Mouse (Mus musculus): ENCODE results near the gene 4930404N11Rik. TPM values are rescaled to one million over a fixed set of nuclear protein-coding genes. Genes with fewer than 3 reads are reported as not detected.

The 4930404N11Rik gene
- total RNA-seq (2023), result 1 to 10 TPM; 3.8 to 4.8 TPM

DNA sequence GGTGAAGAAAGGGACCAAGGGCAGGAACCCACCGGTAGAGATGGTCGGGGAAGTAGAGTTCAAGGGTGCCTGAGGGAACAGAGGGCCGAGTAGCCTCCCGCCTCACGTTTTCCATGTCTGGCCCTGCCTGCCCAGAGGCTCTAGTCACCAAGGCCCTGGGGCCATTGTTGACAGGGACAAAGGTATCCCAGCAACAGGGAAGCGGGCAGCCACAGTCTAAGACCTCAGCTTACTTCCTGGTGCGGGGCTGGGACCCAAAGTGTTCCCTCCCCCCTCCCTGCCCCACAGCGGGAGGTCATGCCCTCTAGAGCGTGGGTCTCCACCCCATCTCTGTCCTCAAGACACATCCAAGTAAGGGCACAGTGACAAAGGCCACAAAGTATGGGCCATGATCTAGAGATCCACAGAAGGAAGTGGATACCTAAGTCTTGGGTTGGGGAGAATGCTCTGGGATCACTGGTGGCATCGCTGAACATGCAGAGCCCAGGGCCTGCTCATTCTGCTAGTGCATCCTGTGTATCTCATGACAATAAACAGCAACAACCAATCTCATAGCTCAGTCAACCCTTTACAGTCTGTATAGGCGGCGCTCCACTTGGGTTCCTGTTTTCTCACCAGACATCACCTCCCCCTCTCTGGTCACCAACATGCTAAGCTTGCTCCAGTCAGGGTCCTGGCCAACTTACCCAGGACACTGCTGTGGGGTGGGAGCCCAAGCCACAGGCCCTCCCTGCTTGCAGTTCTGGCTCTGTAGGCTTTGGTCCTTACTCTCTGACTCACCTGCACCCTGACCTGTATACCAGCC, at the start of gene 4930404N11Rik:
Gene 4930404N11Rik (minus strand): TSS at position 145 of the 805 bp plus-strand sequence.

DNA sequence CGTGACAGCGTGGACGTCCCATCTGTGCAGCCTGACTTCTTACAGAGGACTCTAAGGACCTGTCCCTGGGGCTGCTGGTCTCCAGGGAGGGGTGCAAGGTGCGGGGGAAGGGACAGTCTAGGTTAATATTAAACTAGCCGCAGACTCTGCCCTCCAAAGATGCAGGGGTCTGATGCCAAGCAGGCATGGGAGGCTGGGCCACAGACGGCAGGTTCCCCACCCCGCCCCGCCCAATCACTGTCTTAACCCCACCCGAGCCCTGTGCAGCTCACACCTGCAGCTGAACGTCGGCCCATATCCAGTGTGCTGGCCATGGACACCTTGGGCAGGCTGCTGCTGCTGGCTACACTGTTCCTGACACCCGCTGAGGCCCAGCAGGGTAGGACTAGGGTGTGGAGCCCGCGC, 27.2 kb upstream of the 4930404N11Rik start, which contains the start of gene Smim24:
Gene Smim24 (plus strand): TSS at position 271 of the 405 bp plus-strand sequence.

DNA sequence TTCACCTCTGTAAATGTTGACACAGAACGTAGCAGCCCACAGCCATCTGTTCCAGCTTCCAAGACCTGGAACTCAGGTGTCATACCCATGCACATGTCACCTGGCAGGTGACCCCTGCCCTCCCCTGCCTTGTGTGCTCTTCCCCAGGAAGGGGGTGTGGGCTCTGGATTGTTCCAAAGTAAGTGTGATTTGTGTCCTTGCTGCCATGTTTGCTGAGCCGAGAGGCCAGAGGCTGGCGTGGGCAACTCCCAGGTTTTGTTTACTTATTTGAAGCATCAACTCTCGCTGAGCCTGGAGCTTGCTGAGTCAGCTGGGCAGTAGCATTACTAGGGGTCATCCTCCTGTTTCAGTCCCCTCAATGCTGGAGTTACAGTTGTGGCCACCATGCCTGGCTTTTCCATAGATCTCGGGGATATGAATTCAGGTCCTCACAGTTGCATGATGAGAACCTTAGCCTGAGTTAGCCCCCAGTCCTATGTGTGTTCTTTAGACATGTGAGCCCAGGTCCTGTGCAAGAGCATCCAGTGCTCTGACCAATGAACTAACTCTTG, 23.0 kb upstream of the 4930404N11Rik start, which contains the start of gene Gm48552:
Gene Gm48552 (plus strand): TSS at position 501 of the 551 bp plus-strand sequence.

DNA sequence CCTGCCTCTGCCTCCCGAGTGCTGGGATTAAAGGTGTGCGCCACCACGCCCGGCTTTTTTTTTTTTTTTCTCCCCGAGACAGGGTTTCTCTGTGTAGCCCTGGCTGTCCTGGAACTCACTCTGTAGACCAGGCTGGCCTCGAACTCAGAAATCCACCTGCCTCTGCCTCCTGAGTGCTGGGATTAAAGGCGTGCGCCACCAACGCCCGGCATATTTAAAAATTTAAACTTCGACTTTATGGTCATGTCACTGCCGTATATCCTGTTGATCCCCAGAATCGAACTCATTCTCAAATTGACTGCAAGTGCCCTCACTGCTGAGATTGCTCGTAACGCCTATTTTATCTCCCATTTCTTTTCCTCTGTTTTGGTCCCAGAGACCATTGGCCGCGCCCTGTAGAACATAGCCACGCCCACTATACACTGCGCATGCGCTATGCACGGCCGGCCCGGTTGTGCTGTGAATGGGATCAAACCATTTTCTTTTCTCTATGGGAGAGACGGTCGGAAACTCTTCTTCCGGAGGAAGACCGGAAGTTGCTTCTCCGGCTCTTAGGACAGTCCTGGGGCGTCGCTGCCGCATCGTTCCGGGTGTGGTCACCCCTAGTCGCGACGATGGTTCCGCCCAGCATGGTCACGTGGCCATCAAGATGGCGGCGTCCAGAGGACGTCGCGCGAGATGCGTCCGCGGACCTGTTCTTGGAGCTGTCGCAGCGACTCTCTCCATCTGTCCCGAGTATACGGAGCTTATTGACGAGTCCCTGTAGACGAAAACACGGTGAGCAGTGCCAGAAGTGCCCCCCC, 18.4 kb upstream of the 4930404N11Rik start, which contains the start of the genes Dohh and Gm48551:
Gene Dohh (plus strand): TSS at position 627 of the 803 bp plus-strand sequence.
Gene Gm48551 (plus strand): TSS at position 665 of the 803 bp plus-strand sequence.

DNA sequence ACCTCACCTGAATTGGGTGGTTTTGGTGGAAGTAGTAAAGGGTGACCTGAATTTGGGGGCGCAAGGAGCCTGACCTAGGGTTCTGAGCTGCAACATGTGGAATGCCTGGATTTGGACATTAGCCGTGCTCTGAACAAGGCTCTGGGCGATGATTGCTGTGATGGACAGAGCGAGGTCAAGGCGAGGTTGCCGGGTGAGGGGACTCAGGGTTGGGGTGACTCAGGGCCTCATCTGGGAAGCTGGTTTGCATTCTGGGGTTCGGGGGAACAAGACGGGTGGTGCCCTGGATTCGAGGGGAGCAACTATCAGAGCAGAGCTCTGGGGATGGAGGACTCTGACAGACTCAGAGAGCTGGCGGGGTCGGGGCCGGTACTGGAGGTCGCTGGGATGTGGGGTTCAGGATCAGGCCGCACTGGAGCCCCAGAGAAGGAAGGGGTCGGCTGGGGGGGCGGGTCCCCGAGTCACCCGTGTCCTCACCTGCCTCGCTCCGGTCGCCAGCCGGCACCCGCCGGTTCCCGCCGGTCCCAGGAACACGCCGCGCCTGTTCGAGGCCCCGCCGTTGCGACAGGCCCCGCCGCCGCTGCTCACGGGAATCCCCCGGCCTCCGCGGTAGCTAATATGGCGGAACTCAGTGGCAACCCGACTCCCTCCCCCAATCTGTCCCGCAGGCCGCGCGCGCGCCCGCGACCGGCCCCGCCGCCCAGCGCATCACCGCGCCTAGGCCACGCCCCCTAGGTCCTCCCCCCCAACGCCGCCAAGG, 12.4 kb upstream of the 4930404N11Rik start, which contains the start of gene Fzr1:
Gene Fzr1 (minus strand): TSS at position 724 of the 760 bp plus-strand sequence.

DNA sequence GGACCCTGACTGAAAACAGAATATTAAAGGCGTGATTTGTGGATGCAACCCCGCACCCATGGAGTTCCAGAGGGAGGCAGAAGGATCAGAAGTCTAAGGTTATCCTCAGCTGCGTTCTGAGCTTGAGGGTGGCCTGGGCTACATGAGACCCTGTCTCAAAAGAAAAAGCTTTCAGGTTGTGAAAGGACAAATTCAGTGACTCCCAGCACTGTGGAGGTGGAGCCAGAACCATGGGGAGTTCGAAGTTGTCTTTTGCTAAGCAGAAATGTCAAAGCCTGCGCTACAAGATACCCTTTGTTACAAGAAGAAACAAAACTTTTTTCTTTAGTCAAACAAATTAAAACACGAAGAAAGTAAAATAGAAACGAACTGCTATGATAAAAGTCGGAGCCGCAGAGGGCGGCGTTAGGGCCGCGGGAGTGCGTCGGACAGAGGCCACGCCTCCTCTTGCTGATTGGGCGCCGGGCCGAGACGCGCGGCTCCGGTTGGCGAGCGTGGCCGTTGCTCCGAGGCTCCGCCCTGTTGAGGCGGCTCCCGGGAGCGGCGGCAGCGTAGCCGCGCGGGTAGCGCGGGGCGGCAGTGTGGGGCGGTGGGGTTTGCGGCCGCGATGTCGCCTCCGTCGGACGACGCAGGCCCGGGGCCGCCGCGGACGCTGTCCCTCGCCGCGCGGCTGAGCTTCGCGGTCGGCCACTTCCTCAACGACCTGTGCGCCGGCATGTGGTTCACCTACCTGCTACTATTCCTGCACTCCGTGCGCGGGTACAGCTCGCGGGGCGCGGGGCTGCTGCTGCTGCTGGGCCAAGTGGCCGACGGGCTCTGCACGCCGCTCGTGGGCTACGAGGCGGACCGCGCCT, 8.4 kb downstream of the 4930404N11Rik start, which contains the start of gene Mfsd12:
Gene Mfsd12 (plus strand): TSS at position 501 of the 854 bp plus-strand sequence.

DNA sequence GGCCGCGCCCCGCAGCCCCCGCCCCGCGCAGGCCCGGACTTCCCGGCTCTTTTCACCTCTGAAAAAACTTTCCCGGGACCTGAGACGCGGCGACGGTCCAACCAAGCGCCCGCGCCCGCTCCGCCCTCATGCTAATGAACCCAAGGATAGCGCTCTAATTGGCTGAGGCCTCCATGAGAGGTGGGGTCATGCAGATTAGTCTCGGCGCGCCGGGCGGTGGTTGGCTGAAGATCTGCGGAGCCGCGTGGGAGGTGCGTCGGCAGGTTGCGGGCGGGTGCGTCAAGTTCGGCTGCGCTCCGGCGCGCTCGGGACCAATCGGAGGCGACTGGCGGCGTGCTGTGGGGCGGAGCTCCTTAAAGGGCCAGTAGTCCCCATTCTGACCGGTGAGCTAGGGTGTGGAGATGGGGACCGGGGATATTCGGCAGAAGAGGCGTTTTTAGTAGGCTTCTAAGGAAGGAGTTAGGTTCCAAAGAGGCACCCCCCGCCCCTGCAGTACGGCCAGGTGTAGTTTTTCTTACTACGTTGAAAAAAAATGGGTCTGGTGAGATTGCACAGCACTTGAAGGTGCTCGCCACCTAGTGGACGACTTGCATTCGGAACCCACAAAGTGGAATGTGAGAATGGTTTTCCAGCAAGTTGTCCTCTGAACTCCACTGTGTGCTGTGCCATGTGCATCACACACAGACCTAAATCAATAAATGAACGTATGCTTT, 15.1 kb downstream of the 4930404N11Rik start, which contains the start of gene Hmg20b:
Gene Hmg20b (minus strand): TSS at position 130 of the 713 bp plus-strand sequence.

DNA sequence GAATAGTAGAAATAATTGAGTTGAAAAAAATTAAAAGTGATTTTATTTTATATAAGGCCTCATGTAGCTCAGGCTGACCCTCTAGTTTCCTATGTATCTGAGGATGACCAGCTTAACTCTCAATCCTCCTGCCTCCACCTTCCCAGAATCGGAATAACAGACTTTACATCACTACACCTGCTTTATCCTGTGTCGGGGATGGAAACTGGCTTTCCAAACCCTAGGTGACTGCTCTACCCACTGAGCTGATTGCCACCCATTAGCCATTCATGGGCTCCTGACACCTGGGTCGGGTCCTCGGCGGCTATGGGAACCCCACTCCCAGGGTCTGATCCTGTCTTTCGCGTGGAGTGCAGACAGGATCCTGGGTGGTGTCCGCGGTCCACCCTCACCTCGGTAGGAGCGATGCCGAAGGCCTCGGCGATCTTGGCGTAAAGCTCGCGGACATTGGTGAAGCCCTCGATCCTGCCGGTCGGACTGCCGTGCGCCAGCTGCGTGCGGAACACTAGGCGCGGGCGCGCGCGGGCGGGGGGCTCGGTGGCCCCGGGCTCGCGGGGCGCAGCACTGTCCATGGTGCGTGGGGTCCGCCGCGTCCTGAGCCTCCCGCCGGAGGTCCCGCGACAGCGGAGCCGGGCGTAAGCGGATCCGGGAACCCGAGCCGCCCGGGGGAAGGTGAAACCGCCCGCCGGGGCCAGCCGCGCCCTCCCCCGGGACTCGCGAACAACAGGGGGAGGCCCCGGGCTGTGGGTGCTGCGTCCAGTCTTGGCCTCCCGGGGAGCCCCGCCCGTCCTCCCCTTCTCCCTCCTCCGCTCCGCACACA, 22.7 kb downstream of the 4930404N11Rik start, which contains the start of gene Gipc3:
Gene Gipc3 (minus strand): TSS at position 581 of the 820 bp plus-strand sequence.

DNA sequence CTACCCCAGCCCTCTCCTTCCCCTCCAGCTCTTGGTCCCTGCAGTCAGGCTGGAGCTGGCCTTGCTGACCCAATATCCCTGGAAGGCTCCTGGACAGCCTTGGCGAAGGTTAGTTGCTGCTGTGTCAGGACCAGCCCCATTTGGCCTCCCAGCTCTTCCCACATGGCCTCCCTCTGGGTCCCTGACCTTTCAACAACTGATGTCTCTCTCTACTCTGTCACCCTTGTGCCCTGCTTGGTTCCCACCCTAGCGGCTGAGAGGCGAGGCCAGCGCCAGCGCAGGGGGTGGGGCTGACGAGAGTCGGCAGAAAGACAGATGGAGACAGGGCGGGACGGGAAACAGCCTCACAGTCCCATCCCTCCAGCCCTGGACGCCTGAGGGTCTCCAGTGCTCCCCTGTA, 37.2 kb downstream of the 4930404N11Rik start, which contains the start of gene Tbxa2r:
Gene Tbxa2r (plus strand): TSS at position 346 of the 400 bp plus-strand sequence.

DNA sequence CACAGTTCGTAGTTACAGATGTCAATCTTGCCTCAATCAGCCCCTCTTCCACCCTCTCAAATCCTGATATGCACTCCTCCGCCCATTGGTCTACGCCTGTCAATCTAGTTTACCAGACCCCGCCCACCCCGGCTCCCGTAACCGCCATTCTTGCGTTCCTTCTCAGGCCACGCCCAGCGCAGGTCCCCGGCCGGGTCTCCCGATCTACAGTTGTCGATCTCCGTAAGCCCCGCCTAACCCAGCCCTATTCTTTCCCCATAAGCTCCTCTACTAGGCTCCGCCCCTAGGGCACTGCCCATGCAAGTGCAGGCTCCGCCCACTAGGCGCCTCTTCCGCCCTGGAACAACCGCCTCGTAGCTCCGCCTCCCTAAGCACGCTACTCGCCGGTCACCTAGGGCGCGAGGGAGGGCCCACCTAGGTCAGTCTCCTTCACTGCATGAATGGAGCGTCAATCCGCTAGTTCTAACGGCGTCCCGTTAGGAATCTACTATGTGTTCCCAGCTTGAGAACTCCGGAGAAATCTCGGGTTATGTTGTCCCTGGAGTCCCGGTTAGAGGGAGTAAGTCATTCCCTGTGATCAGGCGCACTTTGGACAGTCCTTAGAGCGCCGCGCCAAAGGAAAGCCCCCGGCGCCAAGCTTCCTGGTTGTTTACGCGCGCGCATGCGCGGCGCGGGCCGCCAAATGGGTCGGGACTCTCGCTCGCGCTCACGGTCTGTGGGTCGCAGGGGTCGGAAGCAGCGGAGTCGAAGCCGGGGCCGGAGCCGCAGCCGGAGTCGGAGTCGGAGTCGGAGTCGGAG, 44.9 kb downstream of the 4930404N11Rik start, which contains the start of gene Cactin:
Gene Cactin (plus strand): TSS at position 554 of the 798 bp plus-strand sequence.

Other genes with a start within 250 kb of the 4930404N11Rik start
- gene Zbtb7a, start 230.6 kb downstream of the 4930404N11Rik start, total RNA-seq (2023), result 10 to 100 TPM; 62.4 to 68.5 TPM
- gene Pias4, start 197.9 kb downstream of the 4930404N11Rik start, total RNA-seq (2023), result 10 to 100 TPM; 27.3 to 29.5 TPM
- gene Eef2, start 189.2 kb downstream of the 4930404N11Rik start, total RNA-seq (2023), result 100 to 1,000 TPM; 824 to 844 TPM
- 10 to 100 TPM; 26.8 to 31.2 TPM for gene Dapk3, start 182.8 kb downstream of the 4930404N11Rik start, total RNA-seq (2023)
- not detected for gene 4930442H23Rik, start 182.0 kb downstream of the 4930404N11Rik start, total RNA-seq (2023)
- gene Nmrk2, start 163.8 kb downstream of the 4930404N11Rik start, total RNA-seq (2023), result not detected
- not detected for gene Atcay, start 135.0 kb downstream of the 4930404N11Rik start, total RNA-seq (2023)
- gene Zfr2, start 132.7 kb downstream of the 4930404N11Rik start, total RNA-seq (2023), result 1 to 10 TPM in 1 of 2 experiments, under 1 TPM in 1; 0.44 to 1.5 TPM
- 1 to 10 TPM; 7.1 to 10.0 TPM for gene Matk, start 112.9 kb downstream of the 4930404N11Rik start, total RNA-seq (2023)
- 10 to 100 TPM; 36.4 to 40.7 TPM for gene Mrpl54, start 98.9 kb downstream of the 4930404N11Rik start, total RNA-seq (2023)
- gene Apba3, start 98.9 kb downstream of the 4930404N11Rik start, total RNA-seq (2023), result 10 to 100 TPM; 28.2 to 28.6 TPM
- 1 to 10 TPM; 5.6 to 5.8 TPM for gene Tjp3, start 74.2 kb downstream of the 4930404N11Rik start, total RNA-seq (2023)
- gene Pip5k1c, start 72.9 kb downstream of the 4930404N11Rik start, total RNA-seq (2023), result 10 to 100 TPM; 84.7 to 91.8 TPM
- 10 to 100 TPM; 27.9 to 30.2 TPM for gene Cactin, start 44.7 kb downstream of the 4930404N11Rik start, total RNA-seq (2023)
- gene Tbxa2r, start 37.1 kb downstream of the 4930404N11Rik start, total RNA-seq (2023), result under 1 TPM in 1 of 2 experiments, not detected in 1; 0.64 TPM
- gene Gipc3, start 22.6 kb downstream of the 4930404N11Rik start, total RNA-seq (2023), result not detected
- 10 to 100 TPM; 38.3 to 46.6 TPM for gene Hmg20b, start 15.3 kb downstream of the 4930404N11Rik start, total RNA-seq (2023)
- 10 to 100 TPM; 19.2 to 20.1 TPM for gene Mfsd12, start 8.3 kb downstream of the 4930404N11Rik start, total RNA-seq (2023)
- 10 to 100 TPM; 51.4 to 52.7 TPM for gene Fzr1, start 12.7 kb upstream of the 4930404N11Rik start, total RNA-seq (2023)
- 10 to 100 TPM; 17.9 to 20.0 TPM for gene Dohh, start 18.6 kb upstream of the 4930404N11Rik start, total RNA-seq (2023)
- gene Gm48551, start 18.6 kb upstream of the 4930404N11Rik start, total RNA-seq (2023), result under 1 TPM; 0.53 to 0.70 TPM
- gene Gm48552, start 23.2 kb upstream of the 4930404N11Rik start, total RNA-seq (2023), result 1 to 10 TPM; 1.1 to 1.3 TPM
- 10 to 100 TPM in 1 of 2 experiments, 1 to 10 TPM in 1; 7.1 to 10.6 TPM for gene Smim24, start 27.2 kb upstream of the 4930404N11Rik start, total RNA-seq (2023)
- 10 to 100 TPM; 64.6 to 69.7 TPM for gene Nfic, start 89.8 kb upstream of the 4930404N11Rik start, total RNA-seq (2023)
- not detected for gene Celf5, start 116.9 kb upstream of the 4930404N11Rik start, total RNA-seq (2023)
- gene Ncln, start 130.6 kb upstream of the 4930404N11Rik start, total RNA-seq (2023), result 100 to 1,000 TPM; 130 to 141 TPM
- gene S1pr4, start 134.3 kb upstream of the 4930404N11Rik start, total RNA-seq (2023), result 10 to 100 TPM; 66.7 to 79.7 TPM
- gene Gna15, start 158.4 kb upstream of the 4930404N11Rik start, total RNA-seq (2023), result 10 to 100 TPM; 32.1 to 33.5 TPM
- gene Gna11, start 179.4 kb upstream of the 4930404N11Rik start, total RNA-seq (2023), result 10 to 100 TPM; 10.4 to 15.4 TPM
- gene Aes, start 193.7 kb upstream of the 4930404N11Rik start, total RNA-seq (2023), result 100 to 1,000 TPM; 321 to 355 TPM
- gene Tle2, start 208.7 kb upstream of the 4930404N11Rik start, total RNA-seq (2023), result 1 to 10 TPM; 1.4 to 1.5 TPM
- 1 to 10 TPM; 3.9 to 4.4 TPM for gene Tle6, start 235.3 kb upstream of the 4930404N11Rik start, total RNA-seq (2023)
- gene BC025920, start 240.5 kb upstream of the 4930404N11Rik start, total RNA-seq (2023), result 1 to 10 TPM; 1.3 to 1.6 TPM